Mouse (Mus musculus) T-helper 1 cell (primary cell): Measurements from ENCODE around the gene Ssna1.

Experiments used
- in situ Hi-C: fragments of 300-600 bp; cut with MboI, MseI; formaldehyde crosslinking; loops from one replicate; pipeline ENCODE4 v1.15.1; 2025; ENCODE audit warnings: high pct_unique_total_duplicates

Ssna1 gene

GRCm38 (mm10) chr2:25231038-25231437, 41.2 kb downstream of the Ssna1 start:
- in situ Hi-C loops: no loop called here

- in situ Hi-C loops: no loop called here
These were observed 41.7 kb downstream of the Ssna1 start for GRCm38 (mm10) chr2:25230581-25230980.

- in situ Hi-C loops: no loop called here
These were observed 42.7 kb downstream of the Ssna1 start for GRCm38 (mm10) chr2:25229582-25229981.

GRCm38 (mm10) chr2:25228995-25229530, 43.2 kb downstream of the Ssna1 start:
- in situ Hi-C loops: no loop called here

- in situ Hi-C loops: no loop called here
These were observed 43.8 kb downstream of the Ssna1 start for GRCm38 (mm10) chr2:25228431-25228889.

- in situ Hi-C loops: no loop called here
These were observed 44.8 kb downstream of the Ssna1 start for GRCm38 (mm10) chr2:25227406-25227805.

- in situ Hi-C loops: no loop called here
These were observed 45.4 kb downstream of the Ssna1 start for GRCm38 (mm10) chr2:25226864-25227263.

- in situ Hi-C loops: no loop called here
These were observed 46.3 kb downstream of the Ssna1 start for GRCm38 (mm10) chr2:25225811-25226379.

- in situ Hi-C loops: no loop called here
These were observed 47.2 kb downstream of the Ssna1 start for GRCm38 (mm10) chr2:25224766-25225752.

- in situ Hi-C loops: no loop called here
These were observed 47.8 kb downstream of the Ssna1 start, which contains the start of gene Tubb4b for GRCm38 (mm10) chr2:25224492-25224765. Gene Tubb4b (minus strand): TSS chr2:25224702.

- in situ Hi-C loops: no loop called here
These were observed 48.4 kb downstream of the Ssna1 start for GRCm38 (mm10) chr2:25223681-25224491.

- in situ Hi-C loops: no loop called here
These were observed 50.9 kb downstream of the Ssna1 start for GRCm38 (mm10) chr2:25221331-25221772.
